Mouse (Mus musculus) lung, embryonic 16.5 days (tissue): ENCODE measurements around the gene Ankdd1a. TPM values are rescaled to one million over a fixed set of nuclear protein-coding genes. Genes with fewer than 3 reads are reported as not detected.

Source experiments
- ATAC-seq: fragments of 200-750 bp; cut with Nextera tagmentation; 2 replicates; pipeline ENCODE4 v1.8.0; 2017; ENCODE audit warnings: low read depth, mild to moderate bottlenecking, moderate library complexity
- H3K27ac ChIP-seq: fragments of 300-500 bp; sonication (generic); 2 replicates; pipeline ENCODE4 v1.5.1; 2014; ENCODE audit warnings: mild to moderate bottlenecking, control low read depth, low read length
- H3K27me3 ChIP-seq: fragments of 300-500 bp; sonication (generic); 2 replicates; pipeline ENCODE4 v1.6.1; 2014; ENCODE audit warnings: low read depth, low read length, mixed read lengths; ENCODE audit not compliant: control insufficient read depth, insufficient read depth
- H3K36me3 ChIP-seq: fragments of 300-500 bp; sonication (generic); 2 replicates; pipeline ENCODE4 v1.6.1; 2014; ENCODE audit warnings: low read length; ENCODE audit not compliant: control insufficient read depth, insufficient read depth
- H3K4me1 ChIP-seq: fragments of 300-500 bp; sonication (generic); replicated peaks from 2 replicates; pipeline ENCODE4 v1.6.1; 2014; ENCODE audit warnings: low read length, mixed read lengths; ENCODE audit not compliant: control insufficient read depth, insufficient read depth
- H3K4me2 ChIP-seq: fragments of 300-500 bp; sonication (generic); 2 replicates; pipeline ENCODE4 v1.6.1; 2014; ENCODE audit warnings: low read depth, low read length, control low read depth
- H3K4me3 ChIP-seq: fragments of 300-500 bp; sonication (generic); 2 replicates; pipeline ENCODE4 v1.5.1; 2014; ENCODE audit warnings: mild to moderate bottlenecking, low read length, control low read depth
- H3K9ac ChIP-seq: fragments of 300-500 bp; sonication (generic); 2 replicates; pipeline ENCODE4 v1.6.1; 2014; ENCODE audit warnings: low read length, control low read depth
- H3K9me3 ChIP-seq: fragments of 300-500 bp; sonication (generic); 2 replicates; pipeline ENCODE4 v1.6.1; 2016; ENCODE audit warnings: low read length; ENCODE audit not compliant: control insufficient read depth
- WGBS: fragments of 180-500 bp; shearing (Covaris S2); extraction: QIAGEN DNeasy Blood & Tissue Kit; methylation state at CpG from one replicate; pipeline ENCODE4 v1.1.7; 2014; 5-methylcytosine and 5-hydroxymethylcytosine counted together
- polyA plus RNA-seq: library from polyadenylated mRNA; unstranded; fragments of >200 nt; fragmentation: Nextera tagmentation; extraction: Ambion mirVana; gene quantifications from 2 replicates; pipeline ENCODE4 v1.2.1, GENCODE M21; 2015

Ankdd1a gene
- polyA plus RNA-seq, 1 experiment from 2014 or later: not detected

DNA sequence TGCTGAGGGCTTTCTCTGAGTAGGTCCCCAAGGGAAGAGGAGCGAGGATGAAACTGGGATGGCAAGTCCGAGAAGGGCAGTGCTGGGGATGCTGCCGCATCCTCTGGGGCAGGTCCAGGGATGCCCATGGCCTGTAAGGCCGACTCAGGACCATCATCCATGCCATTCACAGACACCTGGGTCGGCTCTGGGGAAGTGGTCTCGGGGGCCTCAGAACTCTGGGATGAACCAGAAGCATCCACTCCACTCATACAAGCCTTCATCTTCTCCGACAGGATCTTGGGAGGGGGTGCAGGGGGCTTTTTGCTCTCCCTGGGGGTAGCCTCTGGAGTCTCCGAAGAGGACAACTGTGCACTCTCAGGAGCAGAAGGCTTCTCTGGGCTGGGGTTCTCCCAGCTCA, 36.4 kb upstream of the Ankdd1a start:
- Histone ChIP-seq H3K27ac (no peak overlapping the region), H3K4me1 (peaks cover 20% of the 10 kb centered on the region), H3K4me3 (no peak overlapping the region), H3K36me3 (peaks cover 13% of the 10 kb centered on the region), H3K27me3 (no peaks in the 10 kb centered on the region), H3K4me2 (no peak overlapping the region), H3K9ac (no peak overlapping the region), H3K9me3 (no peaks in the 10 kb centered on the region)
- WGBS: 93% methylated on average over 8 of the region's 8 CpGs
- ATAC-seq: no peak

GRCm38 (mm10) chr9:65555621-65556020, 35.6 kb upstream of the Ankdd1a start:
- H3K27me3 ChIP-seq: no peaks in the 10 kb centered on the region
- peaks cover 13% of the 10 kb centered on the region for H3K36me3 ChIP-seq
- no peak overlapping the region for H3K4me3 ChIP-seq
- peak overlapping the region; percentile 65 for H3K27ac ChIP-seq
- H3K9ac ChIP-seq: no peak overlapping the region
- no peak overlapping the region for H3K4me2 ChIP-seq
- no peak for ATAC-seq
- H3K4me1 ChIP-seq: peaks cover 26% of the 10 kb centered on the region
- 59% methylated on average over 4 of the region's 4 CpGs for WGBS
- H3K9me3 ChIP-seq: no peaks in the 10 kb centered on the region

DNA sequence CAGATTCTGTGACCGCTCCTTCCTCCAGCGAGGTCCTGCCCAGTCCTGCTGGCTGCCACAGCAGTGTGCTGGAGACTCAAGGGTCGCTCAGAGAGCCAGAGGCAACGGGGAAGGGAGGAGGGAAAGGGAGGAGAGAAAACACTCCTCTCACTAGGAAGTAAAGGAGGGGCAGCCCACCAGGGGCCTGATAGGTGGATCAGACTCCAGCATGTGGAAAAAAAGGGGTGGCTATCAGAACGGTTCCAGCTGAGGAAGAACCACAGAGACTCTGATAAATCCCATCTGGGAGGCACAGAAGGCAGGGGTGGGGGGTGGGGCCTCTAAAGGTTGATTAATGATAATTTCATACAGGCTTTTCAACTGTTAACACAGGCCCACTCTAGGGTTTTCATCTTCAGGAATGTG, 35.0 kb upstream of the Ankdd1a start:
- Histone ChIP-seq H3K9me3 (no peaks in the 10 kb centered on the region), H3K4me2 (0 out of 2 replicates have a peak overlapping the region, but pooled peaks have one; percentile 13), H3K4me3 (no peak overlapping the region), H3K36me3 (peaks cover 13% of the 10 kb centered on the region), H3K27me3 (no peaks in the 10 kb centered on the region), H3K27ac (peak overlapping the region; percentile 65), H3K9ac (peak overlapping the region; percentile 44; the same call in 1 of the 2 replicates), H3K4me1 (peaks cover 32% of the 10 kb centered on the region)
- ATAC-seq: peak; percentile 73
- WGBS: 5% methylated on average over 5 of the region's 5 CpGs

GRCm38 (mm10) chr9:65552711-65553110, 32.7 kb upstream of the Ankdd1a start:
- Histone ChIP-seq H3K4me2 (no peak overlapping the region), H3K36me3 (peaks cover 9% of the 10 kb centered on the region), H3K4me1 (peaks cover 36% of the 10 kb centered on the region), H3K4me3 (no peak overlapping the region), H3K27ac (no peak overlapping the region), H3K9ac (no peak overlapping the region), H3K9me3 (no peaks in the 10 kb centered on the region), H3K27me3 (no peaks in the 10 kb centered on the region)
- 91% methylated on average over 2 of the region's 2 CpGs for WGBS
- ATAC-seq: no peak

GRCm38 (mm10) chr9:65552141-65552540, 32.1 kb upstream of the Ankdd1a start:
- peaks cover 9% of the 10 kb centered on the region for H3K36me3 ChIP-seq
- H3K4me3 ChIP-seq: no peak overlapping the region
- H3K9ac ChIP-seq: no peak overlapping the region
- ATAC-seq: no peak
- H3K27me3 ChIP-seq: no peaks in the 10 kb centered on the region
- peaks cover 36% of the 10 kb centered on the region for H3K4me1 ChIP-seq
- WGBS: 75% methylated on average over 5 of the region's 5 CpGs
- H3K27ac ChIP-seq: peak overlapping the region; percentile 29
- H3K9me3 ChIP-seq: no peaks in the 10 kb centered on the region
- no peak overlapping the region for H3K4me2 ChIP-seq

DNA sequence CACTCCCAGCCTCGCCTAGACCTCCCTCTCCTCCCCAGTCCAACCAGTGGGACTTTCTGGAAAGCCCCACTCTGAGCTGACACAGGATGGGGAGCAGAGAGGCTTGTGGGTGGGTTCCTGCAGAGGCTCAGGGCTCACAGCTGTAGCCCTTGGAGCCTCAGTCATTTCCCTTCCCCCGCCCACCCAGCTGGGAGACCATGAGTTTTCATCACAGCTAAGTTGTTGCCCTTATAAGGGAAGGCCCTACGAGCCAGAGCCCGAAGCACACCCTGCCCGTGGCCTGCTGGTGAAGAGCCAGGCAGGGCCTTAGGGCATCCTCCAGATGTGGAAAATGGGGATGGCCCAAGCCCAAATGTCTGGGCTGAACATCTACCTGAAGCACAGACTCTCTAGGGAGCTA, 31.0 kb upstream of the Ankdd1a start:
- Histone ChIP-seq H3K27ac (peak overlapping the region; percentile 98), H3K27me3 (no peaks in the 10 kb centered on the region), H3K4me1 (peaks cover 38% of the 10 kb centered on the region), H3K36me3 (peaks cover 4% of the 10 kb centered on the region), H3K9me3 (no peaks in the 10 kb centered on the region), H3K9ac (peak overlapping the region; percentile 47), H3K4me2 (no peak overlapping the region), H3K4me3 (no peak overlapping the region)
- peak; percentile 92 for ATAC-seq
- WGBS: 15% methylated on average over 5 of the region's 5 CpGs

GRCm38 (mm10) chr9:65550079-65550831, 30.3 kb upstream of the Ankdd1a start:
- 10% methylated on average over 7 of the region's 7 CpGs for WGBS
- Histone ChIP-seq H3K4me1 (peaks cover 35% of the 10 kb centered on the region), H3K4me2 (no peak overlapping the region), H3K9ac (peak overlapping the region; percentile 47), H3K36me3 (no peaks in the 10 kb centered on the region; the same call in 1 of the 2 replicates), H3K27me3 (no peaks in the 10 kb centered on the region), H3K4me3 (no peak overlapping the region), H3K9me3 (no peaks in the 10 kb centered on the region), H3K27ac (peak overlapping the region; percentile 98)
- ATAC-seq: no peak; the same call in 1 of the 2 replicates

DNA sequence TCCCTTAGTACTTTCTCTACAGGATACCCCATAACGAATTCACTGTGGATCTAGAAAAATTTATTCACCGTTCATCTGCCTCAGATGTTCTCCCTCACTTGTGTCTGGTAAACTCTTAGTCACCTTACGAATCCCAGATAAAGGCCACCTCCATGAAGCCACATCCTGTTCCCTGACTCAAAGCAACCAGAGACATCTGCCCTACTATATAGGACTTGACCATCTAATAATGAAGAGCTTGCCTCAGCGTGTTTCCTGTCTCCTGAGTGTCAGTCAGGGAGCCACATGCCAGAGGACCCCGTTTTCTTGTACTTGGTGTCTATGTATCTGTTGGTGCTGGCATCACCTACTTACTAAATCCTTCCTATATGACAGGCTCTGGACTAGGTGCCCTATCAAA, 29.6 kb upstream of the Ankdd1a start:
- H3K4me1 ChIP-seq: peaks cover 30% of the 10 kb centered on the region
- no peaks in the 10 kb centered on the region for H3K27me3 ChIP-seq
- H3K9me3 ChIP-seq: no peaks in the 10 kb centered on the region
- H3K4me2 ChIP-seq: no peak overlapping the region
- H3K36me3 ChIP-seq: no peaks in the 10 kb centered on the region
- no peak overlapping the region; the same call in 1 of the 2 replicates for H3K27ac ChIP-seq
- WGBS: 75% methylated on average over 5 of the region's 5 CpGs
- no peak overlapping the region for H3K4me3 ChIP-seq
- no peak overlapping the region for H3K9ac ChIP-seq
- ATAC-seq: no peak

DNA sequence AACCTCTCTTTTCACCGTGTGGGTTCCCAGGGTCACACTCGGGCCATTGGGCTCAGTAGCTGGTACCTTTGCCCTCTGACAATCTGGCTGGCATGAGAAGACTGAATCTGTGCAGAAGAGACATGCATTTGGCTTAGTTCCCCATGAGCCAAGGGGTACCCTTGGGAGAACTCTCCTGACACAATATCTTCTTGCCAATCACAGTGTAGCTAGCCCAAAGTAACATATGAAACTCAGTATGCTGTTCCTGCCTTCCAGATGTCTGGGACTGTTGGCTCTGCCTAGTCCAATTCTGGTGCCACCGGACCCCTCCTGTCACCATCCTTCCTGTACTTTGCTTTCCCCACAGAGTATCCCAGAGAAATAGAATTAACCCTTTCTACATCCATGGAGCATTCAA, 29.1 kb upstream of the Ankdd1a start:
- H3K27ac ChIP-seq: no peak overlapping the region
- no peaks in the 10 kb centered on the region for H3K27me3 ChIP-seq
- no peak overlapping the region for H3K4me3 ChIP-seq
- no peak overlapping the region for H3K9ac ChIP-seq
- 79% methylated on average over 3 of the region's 3 CpGs for WGBS
- H3K9me3 ChIP-seq: no peaks in the 10 kb centered on the region
- H3K4me2 ChIP-seq: no peak overlapping the region
- no peak for ATAC-seq
- H3K36me3 ChIP-seq: no peaks in the 10 kb centered on the region
- peaks cover 25% of the 10 kb centered on the region for H3K4me1 ChIP-seq
